Mouse (Mus musculus) stomach, postnatal 0 days (tissue): ENCODE results near the gene Scamp1.

Experiments used
- CTCF ChIP-seq: IDR thresholded peaks from 2 replicates; pipeline ENCODE4 v1.5.1; 2016; ENCODE audit warnings: antibody characterized with exemption, low read depth, mild to moderate bottlenecking, moderate library complexity
- EP300 ChIP-seq: optimal IDR thresholded peaks from 2 replicates; pipeline ENCODE3; 2016; ENCODE audit warnings: antibody characterized with exemption

DNA sequence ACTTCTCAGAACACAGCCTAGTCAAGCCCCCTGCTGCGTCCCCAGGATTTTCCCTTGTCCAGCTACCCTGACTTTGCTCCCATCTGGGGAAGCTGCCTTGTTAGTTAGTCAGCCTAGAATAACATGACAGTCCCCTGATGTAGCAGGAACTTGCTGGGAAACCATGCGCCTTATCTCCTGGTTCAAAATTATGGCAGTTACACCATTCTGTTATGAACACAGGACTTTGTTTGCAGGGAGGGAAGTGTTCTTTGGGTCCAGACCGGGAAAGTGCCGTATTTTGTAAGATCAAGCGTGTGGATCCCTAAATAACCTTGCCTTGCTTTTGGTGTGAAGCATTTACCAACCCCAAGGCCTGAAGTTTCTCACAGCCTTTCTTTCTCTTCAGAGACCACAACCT lies 114.0 kb downstream of the Scamp1 start:
- TF ChIP-seq EP300 (no peak), CTCF (no peak)
